Mouse (Mus musculus): ENCODE measurements around the gene 1520401A03Rik.
"Not testable (repeated sequence)": the region's sequence is repeated elsewhere in the genome, so short reads cannot be mapped to it uniquely, and the experiment has no call there.

Gene 1520401A03Rik

DNA sequence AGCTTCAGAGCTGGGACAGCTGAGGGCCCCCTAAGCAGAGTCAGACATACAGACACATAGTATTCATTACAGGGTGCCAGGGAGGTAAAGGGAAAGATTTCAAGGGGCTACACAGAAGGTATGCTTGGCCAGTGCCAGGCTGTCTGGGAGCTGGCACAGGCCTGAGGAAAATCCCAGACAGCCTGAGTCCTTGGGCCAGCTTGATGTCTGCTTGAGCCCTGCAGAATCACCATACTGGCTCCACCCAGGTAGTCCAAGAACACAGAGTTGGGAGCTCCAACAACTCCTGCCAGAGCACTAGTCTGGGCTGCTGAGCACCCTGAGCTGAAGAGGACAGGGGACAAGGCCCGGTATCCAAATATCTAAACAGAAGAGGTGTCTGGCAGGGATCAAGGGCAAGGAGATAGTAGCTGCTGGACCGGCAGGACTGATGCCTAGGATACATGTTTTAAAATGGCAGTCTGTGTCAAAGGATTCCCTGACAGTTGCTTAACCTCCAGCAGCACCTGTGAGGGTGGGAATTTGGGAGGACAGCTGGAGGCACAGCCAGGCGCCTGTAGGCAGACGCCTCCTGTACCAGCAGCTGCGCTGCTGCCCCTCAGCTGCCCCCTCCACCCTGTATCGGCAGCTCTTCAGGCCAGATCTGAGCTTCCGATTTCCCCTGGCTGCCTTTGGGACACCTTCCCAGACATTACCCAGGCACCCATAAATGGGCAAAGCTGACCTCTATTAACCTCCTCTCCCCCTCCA is at the start of gene 1520401A03Rik:
Gene 1520401A03Rik, minus strand, starts transcription at position 408 of the 750 bp plus-strand sequence.
- in situ Hi-C loops (cut with MboI; ENCODE audit: low sequenced_read_pairs) = no loop called here

DNA sequence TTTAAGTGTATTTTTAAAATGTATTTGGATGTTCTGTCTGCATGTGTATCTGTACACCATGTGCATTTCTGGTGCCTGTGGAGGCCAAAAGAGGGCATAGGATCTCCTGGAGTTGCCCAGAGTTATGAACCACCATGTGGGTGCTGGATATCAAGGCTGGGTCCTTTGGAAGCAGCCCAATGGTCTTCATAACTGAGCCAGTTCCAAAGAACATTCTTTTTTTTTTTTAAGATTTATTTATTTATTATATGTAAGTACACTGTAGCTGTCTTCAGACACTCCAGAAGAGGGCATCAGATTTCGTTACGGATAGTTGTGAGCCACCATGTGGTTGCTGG is 49.6 kb upstream of the 1520401A03Rik start:
- in situ Hi-C loops (cut with MboI; ENCODE audit: low sequenced_read_pairs) = not testable (repeated sequence)

DNA sequence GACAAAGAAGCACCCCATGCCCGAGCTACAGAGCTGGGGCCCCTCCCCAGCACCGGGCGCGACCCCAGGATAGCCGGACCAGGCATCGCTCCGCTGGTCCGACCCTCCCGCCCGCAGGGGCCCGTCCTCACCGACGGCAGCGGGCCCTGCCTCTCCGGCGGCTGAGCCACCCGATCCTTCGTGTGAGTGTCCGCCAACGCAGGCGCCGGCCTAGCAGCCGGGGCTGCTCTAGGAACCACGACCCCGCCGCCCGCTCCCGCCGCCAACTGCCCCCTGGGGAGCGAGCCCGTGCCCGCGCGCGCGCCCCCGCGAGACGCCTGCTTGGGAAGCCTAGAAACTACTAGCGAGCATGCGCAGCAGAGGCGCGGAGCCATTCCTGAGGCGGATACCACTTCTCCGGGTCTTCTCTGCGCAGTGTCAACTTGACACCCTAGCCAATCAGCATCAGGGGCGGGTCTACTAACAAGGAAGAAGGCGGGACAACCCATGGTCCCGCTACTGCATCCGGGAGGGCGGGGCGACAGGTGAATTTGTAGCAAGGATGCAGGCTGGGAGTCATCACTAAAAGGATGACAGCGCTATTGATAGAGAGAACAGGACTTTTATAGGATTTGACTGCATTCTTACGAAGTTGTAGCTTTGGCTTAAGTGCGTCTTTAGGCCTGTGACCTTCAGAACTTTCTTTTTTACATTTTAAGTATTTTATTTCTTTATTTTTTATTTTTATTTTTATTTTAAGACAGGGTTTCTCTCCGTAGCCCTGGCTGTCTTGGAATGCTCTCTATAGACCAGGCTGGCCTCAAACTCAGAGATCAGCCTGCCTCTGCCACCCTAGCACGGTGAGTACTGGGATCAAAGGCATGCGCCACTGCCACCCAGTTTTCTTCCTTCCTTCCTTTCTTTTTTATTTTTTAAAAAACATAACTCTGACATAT is 49.0 kb upstream of the 1520401A03Rik start, which contains the start of gene Flywch1:
Gene Flywch1, minus strand, starts transcription at position 319 of the 935 bp plus-strand sequence.
- in situ Hi-C loops (cut with MboI; ENCODE audit: low sequenced_read_pairs) = no loop called here

DNA sequence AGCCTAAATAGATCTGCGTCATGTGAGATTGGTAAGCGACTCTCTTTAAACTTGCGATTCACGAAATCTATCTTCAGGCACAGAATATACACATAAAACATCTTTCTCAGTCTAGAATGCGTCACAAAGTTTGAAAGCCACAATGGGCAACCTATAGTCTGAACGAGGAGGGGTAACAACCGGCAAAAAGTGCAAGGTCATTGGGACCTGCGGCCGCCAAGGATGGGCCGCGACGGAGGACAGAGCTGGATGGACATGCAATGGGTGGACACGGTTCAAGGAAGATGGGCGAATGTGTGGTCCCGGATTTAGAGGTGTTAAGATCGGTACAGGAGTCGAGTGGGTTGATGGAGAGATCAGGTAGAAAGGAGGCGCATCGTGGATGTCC is 48.3 kb upstream of the 1520401A03Rik start:
- in situ Hi-C loops (cut with MboI; ENCODE audit: low sequenced_read_pairs) = no loop called here

DNA sequence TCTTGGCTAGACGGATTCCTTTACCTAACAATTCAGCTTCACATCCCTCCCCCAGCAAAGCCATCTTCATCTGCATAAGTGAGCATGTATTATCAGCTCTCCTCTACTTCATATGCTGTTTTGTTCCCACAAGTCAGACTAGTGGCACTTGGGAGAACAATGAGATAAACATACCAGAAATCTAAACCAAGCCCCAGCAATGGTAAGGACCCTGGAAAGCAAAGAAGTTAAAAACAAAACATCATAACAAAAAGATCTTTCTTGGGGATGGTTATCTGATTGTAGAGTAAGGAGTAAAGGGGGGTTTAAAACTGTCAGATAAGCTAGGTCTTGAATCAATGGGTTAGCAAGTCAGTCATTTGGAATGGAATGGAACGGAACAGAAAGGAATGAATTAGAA is 47.9 kb upstream of the 1520401A03Rik start:
- in situ Hi-C loops (cut with MboI; ENCODE audit: low sequenced_read_pairs) = no loop called here

DNA sequence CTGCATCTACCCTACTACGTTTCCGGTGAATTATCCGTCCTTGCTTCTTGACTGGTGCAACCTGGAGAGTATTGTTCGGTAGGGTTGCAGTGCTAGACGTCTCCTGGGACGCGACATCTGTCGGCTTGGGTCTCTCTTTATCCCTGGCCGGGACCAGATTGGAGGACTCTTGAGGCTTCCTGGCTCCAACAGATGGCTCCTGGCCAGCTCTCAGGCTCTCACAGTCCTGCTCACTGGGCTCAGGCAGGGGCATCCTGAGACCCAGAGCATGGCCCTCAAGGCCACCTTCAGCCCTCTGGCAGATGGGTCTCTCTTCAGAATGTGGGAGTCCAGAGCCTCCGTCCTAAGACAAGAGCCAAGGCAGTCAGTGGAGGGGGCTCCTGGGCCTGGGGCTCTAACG is 40.4 kb upstream of the 1520401A03Rik start:
- in situ Hi-C loops (cut with MboI; ENCODE audit: low sequenced_read_pairs) = no loop called here

DNA sequence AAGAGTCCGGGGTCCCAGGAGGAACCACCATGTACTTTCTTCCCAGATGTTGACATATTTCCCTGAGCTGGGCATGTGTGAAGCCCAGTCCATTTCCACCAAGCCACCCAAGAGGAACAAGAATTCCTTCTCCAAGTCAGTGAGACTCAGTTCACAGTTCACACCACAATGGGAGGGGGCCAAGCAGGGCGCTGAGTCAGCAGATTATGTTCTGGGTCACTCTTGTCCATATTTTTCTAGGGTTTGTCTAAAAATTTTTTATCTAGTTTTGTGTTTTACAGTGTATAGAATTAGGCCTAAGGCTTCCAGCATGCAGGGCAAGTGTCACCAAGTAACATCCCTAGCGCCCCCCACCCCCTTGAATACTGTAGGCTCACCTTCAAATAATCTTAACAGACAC is 38.6 kb upstream of the 1520401A03Rik start:
- in situ Hi-C loops (cut with MboI; ENCODE audit: low sequenced_read_pairs) = no loop called here

DNA sequence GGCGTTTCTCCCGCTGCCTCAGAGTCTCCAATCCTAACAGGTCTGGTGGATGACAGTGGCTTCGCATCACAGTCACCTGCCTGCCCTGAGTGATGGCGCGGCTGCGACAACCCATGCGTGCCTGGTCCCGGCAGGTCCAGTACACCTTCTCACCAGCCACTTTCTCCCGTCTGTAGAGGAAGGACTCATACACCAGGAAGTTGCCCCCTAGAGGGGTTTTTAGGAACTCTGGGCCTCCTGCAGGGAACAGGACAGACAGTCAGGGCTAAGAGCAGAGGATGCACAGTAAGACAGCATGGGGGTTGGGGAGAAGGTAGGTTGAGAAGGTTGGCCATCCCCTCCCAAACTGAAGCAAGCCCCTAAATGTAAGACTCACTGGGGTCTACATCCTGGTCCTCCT is 37.6 kb upstream of the 1520401A03Rik start:
- in situ Hi-C loops (cut with MboI; ENCODE audit: low sequenced_read_pairs) = no loop called here

DNA sequence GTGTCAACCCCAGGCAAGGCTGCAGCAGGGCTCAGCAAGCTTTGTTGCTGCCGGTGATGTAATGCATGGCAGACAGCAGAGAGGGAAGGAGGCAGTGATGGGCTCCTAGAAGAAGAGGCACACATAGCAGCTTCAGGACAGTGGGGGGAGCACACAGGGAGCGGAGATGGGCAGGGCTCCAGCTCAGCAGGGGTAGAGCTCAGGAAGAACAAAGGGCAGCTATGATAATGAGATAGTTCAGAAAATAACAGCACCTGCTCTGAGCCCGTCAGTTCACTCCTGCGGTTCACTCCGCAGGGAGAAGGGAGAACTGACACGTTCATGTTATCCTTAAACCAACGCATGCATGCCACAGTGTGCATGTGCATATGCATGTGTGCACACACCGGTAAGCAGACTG is 36.2 kb upstream of the 1520401A03Rik start:
- in situ Hi-C loops (cut with MboI; ENCODE audit: low sequenced_read_pairs) = no loop called here

DNA sequence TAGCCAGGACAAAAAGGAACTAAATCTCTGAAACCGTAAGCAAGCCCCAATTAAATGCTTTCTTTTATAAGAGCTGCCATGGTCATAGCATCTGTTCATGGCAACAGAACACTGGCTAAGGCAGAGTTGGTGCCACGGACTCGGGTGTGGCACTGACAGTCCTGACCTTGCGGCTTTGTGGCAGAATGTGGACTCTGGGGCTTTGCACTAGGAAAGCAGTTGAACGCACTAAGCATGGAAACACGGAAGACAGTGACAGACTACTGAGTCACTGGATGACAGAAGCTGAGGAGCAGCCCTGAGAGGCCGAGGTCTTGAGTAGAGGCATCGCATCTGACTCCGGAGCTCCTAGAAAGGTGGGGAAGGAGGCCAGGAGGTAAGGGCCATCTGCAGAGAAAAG is 35.0 kb upstream of the 1520401A03Rik start:
- in situ Hi-C loops (cut with MboI; ENCODE audit: low sequenced_read_pairs) = no loop called here

DNA sequence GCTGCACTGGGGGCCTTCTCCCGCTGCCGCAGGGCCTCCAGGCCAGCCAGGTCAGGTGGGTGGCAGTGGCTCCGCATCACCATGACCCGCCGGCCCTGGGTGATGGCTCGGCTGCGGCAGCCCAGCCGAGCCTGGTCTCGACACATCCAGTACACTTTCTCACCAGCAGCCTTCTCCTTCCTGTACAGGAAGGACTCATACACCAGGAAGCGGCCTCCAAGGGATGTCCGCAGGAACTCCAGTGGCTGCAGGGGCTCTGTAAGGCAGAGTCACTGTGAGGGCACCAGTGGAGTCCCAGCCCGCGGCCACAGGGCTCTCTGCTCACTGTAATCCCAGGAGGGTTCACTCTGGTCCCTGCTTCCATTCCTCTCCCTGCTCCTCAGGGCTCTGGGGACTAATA is 33.1 kb upstream of the 1520401A03Rik start:
- in situ Hi-C loops (cut with MboI; ENCODE audit: low sequenced_read_pairs) = no loop called here

DNA sequence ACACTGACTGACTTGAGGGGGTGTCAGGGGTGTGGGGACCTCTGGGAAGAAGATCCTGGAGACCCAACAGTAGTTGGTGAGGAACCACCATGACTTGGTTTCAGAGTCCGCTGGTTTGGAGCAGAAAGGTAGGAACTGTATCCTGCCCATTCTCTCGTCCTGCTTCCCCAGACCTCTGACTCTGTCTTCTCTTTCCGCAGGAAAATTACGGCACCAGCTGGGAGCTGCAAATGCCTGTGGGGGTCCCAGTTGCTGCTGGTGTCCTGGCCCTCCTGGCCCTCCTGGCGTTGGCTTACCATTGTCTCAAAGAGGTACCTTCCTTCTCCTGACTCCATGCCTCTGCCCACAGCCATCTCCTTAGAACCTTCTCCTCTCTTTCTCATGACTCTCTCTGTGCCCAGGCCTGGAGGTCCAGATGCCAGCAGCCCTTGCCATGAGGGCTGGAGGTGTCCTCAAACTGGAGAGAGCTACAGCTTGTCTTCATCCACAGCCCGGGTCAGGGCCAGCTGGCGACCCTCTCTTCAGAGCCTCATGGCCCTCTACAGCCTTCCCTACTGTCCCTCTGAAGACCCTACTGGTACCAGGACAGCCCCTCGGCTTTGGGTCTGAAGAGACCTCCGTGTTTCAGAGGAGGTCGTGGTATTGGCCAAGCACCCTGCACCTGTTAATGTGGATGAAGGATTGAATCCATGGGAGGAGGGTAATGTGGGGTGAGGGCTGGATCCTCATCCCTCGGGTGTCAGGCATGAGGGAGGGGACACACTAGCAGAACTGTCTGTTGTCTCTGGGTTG is 27.0 kb upstream of the 1520401A03Rik start:
- in situ Hi-C loops (cut with MboI; ENCODE audit: low sequenced_read_pairs) = no loop called here

DNA sequence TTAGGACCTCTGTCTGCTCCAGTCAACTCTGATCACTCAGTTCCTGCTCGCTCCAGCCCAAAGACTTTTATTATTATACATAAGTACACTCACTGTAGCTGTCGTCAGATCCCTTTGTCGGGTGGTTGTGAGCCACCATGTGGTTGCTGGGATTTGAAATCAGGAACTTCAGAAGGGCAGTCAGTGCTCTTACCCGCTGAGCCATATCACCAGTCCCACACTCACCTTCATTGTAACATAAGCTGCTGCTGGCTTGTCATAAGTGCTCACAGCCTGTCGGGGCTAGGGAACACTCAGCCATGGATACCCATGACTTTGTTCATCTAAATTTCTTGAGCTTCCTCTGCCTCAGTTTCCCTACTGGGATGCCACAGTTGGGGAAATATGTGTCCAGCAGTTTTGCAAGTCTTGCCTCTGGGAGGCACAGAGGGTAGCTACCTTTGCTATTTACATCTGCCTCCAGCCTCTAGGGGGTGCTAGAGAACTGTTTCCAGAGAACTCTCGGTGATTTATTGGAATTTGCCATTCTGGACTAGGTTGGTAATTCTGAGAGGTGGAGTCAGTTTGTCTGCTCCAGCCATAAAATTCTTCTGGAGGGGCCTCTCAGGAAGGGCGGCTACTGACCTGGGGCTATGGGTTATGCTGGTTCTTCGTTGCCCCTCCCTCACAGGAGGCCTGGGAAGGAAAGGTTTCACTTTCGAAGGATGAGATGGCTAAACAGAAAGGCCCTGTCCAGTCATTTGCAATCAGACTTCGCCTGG is 26.2 kb upstream of the 1520401A03Rik start:
- in situ Hi-C loops (cut with MboI; ENCODE audit: low sequenced_read_pairs) = no loop called here

DNA sequence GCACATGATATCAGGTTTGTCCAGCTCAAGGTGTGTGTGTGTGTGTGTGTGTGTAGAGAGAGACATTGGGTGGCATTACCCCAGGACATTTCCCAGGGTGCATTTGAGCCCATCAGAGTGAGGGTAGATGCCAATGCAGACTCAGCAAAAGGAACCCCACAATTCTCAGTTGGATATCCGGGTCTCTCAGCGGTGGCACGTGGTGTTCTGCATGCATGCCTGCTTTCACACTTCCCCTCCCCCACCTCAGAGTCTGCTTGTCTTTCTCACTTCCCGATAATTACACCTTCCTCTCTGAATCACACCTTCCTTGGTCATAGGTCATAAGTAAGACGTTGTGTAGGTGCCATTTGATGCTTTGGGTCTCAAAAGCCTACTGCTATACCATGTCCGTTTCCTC is 25.4 kb upstream of the 1520401A03Rik start:
- in situ Hi-C loops (cut with MboI; ENCODE audit: low sequenced_read_pairs) = no loop called here

DNA sequence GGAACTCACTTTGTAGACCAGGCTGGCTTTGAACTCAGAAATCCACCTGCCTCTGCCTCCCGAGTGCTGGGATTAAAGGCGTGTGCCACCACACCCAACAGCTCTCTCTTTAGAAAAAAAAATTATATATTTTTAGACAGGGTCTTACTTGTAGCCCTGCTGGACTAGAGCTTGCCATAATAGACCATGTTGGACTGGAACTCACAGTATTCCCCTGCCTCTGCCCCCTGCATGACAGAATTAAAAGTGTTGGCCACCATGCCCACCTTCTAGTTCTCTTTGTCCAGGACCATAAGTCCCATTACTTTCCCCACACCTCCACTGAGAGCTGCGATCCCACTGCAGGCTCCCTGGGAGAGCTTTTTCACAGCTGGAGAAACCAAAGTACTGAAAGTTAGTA is 24.9 kb upstream of the 1520401A03Rik start:
- in situ Hi-C loops (cut with MboI; ENCODE audit: low sequenced_read_pairs) = no loop called here

DNA sequence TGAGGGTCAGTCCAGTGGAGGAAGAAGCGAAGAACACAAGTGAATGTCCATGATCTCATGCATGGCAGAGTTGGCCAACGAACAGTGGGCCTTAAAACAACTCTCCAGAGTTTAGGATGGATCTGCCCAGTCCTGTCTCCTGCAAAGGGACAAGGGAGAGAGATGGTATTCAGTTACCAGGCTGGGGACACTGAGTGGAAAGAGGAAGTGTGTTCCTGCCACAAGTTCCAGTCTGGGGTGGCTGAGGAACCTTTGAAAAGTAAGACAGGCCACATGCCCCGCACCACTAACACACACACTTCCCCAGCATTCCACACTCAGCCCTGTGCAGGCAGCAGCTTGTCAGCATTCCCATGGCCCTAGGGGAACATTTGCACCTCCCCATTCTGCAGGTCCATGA is 24.2 kb upstream of the 1520401A03Rik start:
- in situ Hi-C loops (cut with MboI; ENCODE audit: low sequenced_read_pairs) = no loop called here

DNA sequence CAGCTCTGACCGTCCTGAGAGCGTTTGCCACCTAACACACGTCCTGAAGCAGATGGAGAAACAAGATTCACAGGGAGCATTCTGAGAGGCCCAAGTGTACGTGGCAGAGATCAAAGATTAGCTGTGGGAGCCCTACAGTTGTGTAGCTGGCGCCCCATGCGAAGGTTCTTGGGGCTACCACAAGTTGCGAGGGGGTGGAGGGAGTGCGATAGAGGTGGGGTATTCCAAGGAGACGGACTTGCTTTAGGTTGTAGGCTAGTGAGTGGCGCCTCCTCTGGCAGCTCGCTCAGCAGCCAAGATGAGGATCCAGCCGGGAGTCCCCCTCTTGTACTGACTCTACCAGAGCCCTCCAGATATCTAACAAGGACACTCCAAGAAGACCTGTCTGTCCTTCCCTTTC is 23.7 kb upstream of the 1520401A03Rik start:
- in situ Hi-C loops (cut with MboI; ENCODE audit: low sequenced_read_pairs) = no loop called here

DNA sequence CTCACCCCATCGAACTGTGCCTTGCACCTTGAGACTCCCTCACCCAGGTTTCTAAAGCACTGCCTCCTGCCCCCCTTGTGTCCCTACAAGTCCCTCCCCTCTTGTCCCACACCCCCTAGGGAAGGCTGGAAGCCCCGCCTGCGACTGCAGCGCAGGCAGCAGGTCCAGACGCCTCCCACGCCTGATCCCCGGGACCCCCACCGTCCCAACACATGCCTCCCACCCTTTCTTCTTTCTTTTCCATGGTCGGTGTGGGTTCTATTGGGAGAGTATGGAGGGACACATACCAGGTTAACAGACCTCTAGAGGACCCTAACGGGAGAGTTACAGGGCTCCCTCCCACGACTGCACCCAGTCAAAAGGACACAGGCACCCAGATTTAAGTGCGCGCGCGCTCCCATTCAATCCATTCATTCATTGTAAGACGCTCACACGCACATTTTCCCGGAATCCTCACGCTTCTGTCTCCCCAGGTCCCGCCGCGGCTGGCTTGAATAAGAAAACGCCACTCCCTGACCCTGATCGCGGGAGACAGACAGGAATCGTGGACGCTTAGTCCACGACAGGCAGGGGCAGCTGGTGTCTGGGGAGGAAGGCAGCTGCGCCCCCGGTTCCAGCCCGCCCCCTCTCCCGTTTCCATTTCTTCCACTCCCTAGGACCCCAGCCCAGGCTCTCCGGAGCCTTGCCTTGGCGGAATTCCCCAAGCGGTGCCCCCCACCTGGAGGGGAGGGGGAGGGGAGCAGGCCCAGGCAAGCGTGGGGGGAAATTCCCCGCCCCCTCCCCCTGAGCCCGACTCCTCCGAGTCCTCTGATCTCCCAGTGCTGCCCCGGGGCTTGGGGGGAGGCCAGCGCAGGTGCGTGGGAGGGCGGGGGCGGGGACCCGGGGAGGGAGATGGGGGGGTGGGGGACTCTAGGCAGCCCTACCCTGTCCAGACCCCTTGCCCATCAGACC is 23.0 kb upstream of the 1520401A03Rik start, which contains the start of gene Kremen2:
Gene Kremen2, minus strand, starts transcription at position 533 of the 951 bp plus-strand sequence.
- in situ Hi-C loops (cut with MboI; ENCODE audit: low sequenced_read_pairs) = no loop called here

DNA sequence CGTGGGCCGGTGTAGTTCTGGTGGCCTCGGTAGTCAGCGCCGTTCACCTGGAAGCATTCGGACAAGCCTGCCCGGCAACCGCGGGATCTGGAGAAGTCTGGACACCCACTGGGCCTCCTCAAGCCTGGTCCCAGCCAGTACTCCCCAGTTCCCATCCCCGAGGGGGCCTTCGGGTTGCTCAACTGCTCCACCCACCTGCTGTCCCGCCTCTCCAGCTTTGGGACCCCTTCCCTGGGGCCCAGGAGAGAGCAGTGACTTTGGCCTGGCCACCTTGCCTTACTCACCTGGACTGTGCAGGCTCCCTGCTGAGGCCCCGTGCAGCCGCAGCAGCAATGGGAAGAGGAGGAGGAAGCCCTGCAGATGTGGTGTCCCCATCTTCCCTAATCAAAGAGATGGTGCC is 22.1 kb upstream of the 1520401A03Rik start:
- in situ Hi-C loops (cut with MboI; ENCODE audit: low sequenced_read_pairs) = no loop called here
